Mouse (Mus musculus): ENCODE results near the gene Arl14ep.

DNA sequence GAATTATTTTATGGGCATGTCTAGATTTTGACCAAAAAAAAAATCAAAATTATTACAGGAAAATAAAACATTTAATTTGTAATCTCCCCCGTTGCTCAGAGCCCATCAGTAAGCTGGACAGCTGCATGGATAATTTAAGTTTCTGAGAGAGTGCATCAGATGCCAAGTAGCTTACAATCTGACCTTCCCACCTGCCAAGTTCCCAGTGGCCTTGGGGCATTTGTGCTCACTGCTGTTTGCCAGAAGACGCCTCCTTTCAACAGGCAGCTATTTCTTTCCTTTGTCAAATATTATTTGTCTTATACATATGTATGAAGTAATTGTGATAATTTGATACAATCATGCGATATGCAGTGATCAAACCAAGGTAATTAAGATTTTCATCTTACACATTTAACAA lies 44.3 kb downstream of the Arl14ep start:
- TF ChIP-seq CTCF (IDR thresholded peaks at IDR 0.05; ENCODE audit: insufficient read depth, low read depth, low read length) (no peak), POLR2A (IDR thresholded peaks at IDR 0.05; ENCODE audit: insufficient read depth, low read depth, low read length) (no peak)
